Mouse (Mus musculus) CH12.LX (cell line): ENCODE measurements at regions not wholly inside any gene's neighbourhood (a gene's known extent, or its start where the extent isn't known, plus 50 kb on each side); places are given as distances from the start of the nearest gene placed in this dataset.

Source experiments
- DNase-seq: peaks from one replicate; pipeline ENCODE4 v3.0.0-alpha.2; 2013; ENCODE audit errors: extremely low read depth
- H3K27ac ChIP-seq: 2 replicates; pipeline ENCODE4 v1.5.1; 2012; ENCODE audit warnings: low read depth, mild to moderate bottlenecking, control low read depth, moderate library complexity; ENCODE audit not compliant: insufficient read depth
- H3K27me3 ChIP-seq: replicated peaks from 2 replicates; pipeline ENCODE3; 2012; ENCODE audit warnings: inconsistent platforms
- H3K36me3 ChIP-seq, 2 experiments: replicated peaks in 1 of 2; 2 replicates each; pipeline versions ENCODE3 to v1.6.1; 2012; ENCODE audit warnings: inconsistent platforms in 1 of 2, low read length in 1 of 2, mild to moderate bottlenecking in 1 of 2, mixed read lengths in 1 of 2, moderate library complexity in 1 of 2; ENCODE audit not compliant: control insufficient read depth in 1 of 2, insufficient read depth in 1 of 2
- H3K4me1 ChIP-seq, 2 experiments: 2 replicates each; pipeline ENCODE4 v1.6.1; 2012; ENCODE audit warnings: inconsistent platforms in 1 of 2, moderate library complexity in 1 of 2; ENCODE audit not compliant: insufficient read depth in 2 of 2, control insufficient read depth in 1 of 2
- H3K4me2 ChIP-seq: 2 replicates; pipeline ENCODE4 v1.6.1; 2012; ENCODE audit warnings: low read depth, mild to moderate bottlenecking, control low read depth; ENCODE audit not compliant: poor library complexity, insufficient read depth, severe bottlenecking
- H3K4me3 ChIP-seq, 3 experiments: fragments of 150-350 bp in 1 of 3; sonication (generic) in 1 of 3; replicated peaks in 1 of 3; 2 replicates each; pipeline versions ENCODE3 to v1.5.1; 2011 to 2012; ENCODE audit warnings: low read depth in 2 of 3, low read length in 2 of 3, mild to moderate bottlenecking in 2 of 3, moderate library complexity in 2 of 3, control low read depth in 1 of 3, improper control_type of control experiment in 1 of 3, inconsistent platforms in 1 of 3, mixed read lengths in 1 of 3; ENCODE audit not compliant: poor library complexity in 1 of 3
- H3K79me2 ChIP-seq: replicated peaks from 2 replicates; pipeline ENCODE4 v1.6.1; 2012; ENCODE audit warnings: mild to moderate bottlenecking, moderate library complexity; ENCODE audit not compliant: control insufficient read depth, poor library complexity, insufficient read depth, severe bottlenecking; ENCODE audit errors: extremely low read depth
- H3K9ac ChIP-seq: 2 replicates; pipeline ENCODE4 v1.6.1; 2012; ENCODE audit warnings: low read depth, mild to moderate bottlenecking, control low read depth, moderate library complexity; ENCODE audit not compliant: insufficient read depth
- H3K9me3 ChIP-seq: replicated peaks from 2 replicates; pipeline ENCODE3; 2012; ENCODE audit warnings: low read length, inconsistent platforms, mixed read lengths
- BHLHE40 ChIP-seq: IDR thresholded peaks from 2 replicates; pipeline ENCODE4 v1.6.1; 2011; ENCODE audit warnings: mild to moderate bottlenecking, low read depth, low read length, improper control_type of control experiment
- CHD1 ChIP-seq: IDR thresholded peaks from 2 replicates; pipeline ENCODE4 v1.6.1; 2012; ENCODE audit warnings: low read depth, low read length, improper control_type of control experiment, inconsistent platforms
- CHD2 ChIP-seq: IDR thresholded peaks from 2 replicates; pipeline ENCODE4 v1.6.1; 2011; ENCODE audit warnings: low read length, improper control_type of control experiment
- CTCF ChIP-seq, 2 experiments: IDR thresholded peaks in 1 of 2; conservative IDR thresholded peaks in 1 of 2; 2 replicates each; pipeline ENCODE4 v1.5.1; 2011 to 2012; ENCODE audit warnings: low read depth in 2 of 2, low read length in 2 of 2, improper control_type of control experiment in 1 of 2, inconsistent platforms in 1 of 2, mild to moderate bottlenecking in 1 of 2, moderate library complexity in 1 of 2
- ELF1 ChIP-seq: IDR thresholded peaks from 2 replicates; pipeline ENCODE4 v1.6.1; 2014; ENCODE audit warnings: low read depth, mild to moderate bottlenecking, inconsistent platforms, low read length, improper control_type of control experiment
- EP300 ChIP-seq: IDR thresholded peaks from 2 replicates; pipeline ENCODE4 v1.6.1; 2011; ENCODE audit warnings: low read length, improper control_type of control experiment
- GABPA ChIP-seq: IDR thresholded peaks from 2 replicates; pipeline ENCODE4 v1.6.1; 2012; ENCODE audit warnings: low read depth, low read length, improper control_type of control experiment, inconsistent platforms; ENCODE audit not compliant: insufficient replicate concordance
- IRF4 ChIP-seq: IDR thresholded peaks from 2 replicates; pipeline ENCODE4 v1.6.1; 2014; ENCODE audit warnings: low read depth, mild to moderate bottlenecking, inconsistent platforms, low read length, improper control_type of control experiment
- JUN ChIP-seq: IDR thresholded peaks from 2 replicates; pipeline ENCODE4 v1.6.1; 2011; ENCODE audit warnings: low read depth, mild to moderate bottlenecking, low read length, improper control_type of control experiment, moderate library complexity; ENCODE audit not compliant: insufficient read depth
- JUND ChIP-seq: conservative IDR thresholded peaks from 2 replicates; pipeline ENCODE4 v1.6.1; 2011; ENCODE audit warnings: low read depth, low read length, improper control_type of control experiment
- MAX ChIP-seq: IDR thresholded peaks from 2 replicates; pipeline ENCODE4 v1.6.1; 2011; ENCODE audit warnings: low read length, improper control_type of control experiment
- MXI1 ChIP-seq: IDR thresholded peaks from 2 replicates; pipeline ENCODE4 v1.6.1; 2011; ENCODE audit warnings: mild to moderate bottlenecking, low read depth, low read length, improper control_type of control experiment
- MYC ChIP-seq: IDR thresholded peaks from 2 replicates; pipeline ENCODE4 v1.6.1; 2011; ENCODE audit warnings: low read depth, mild to moderate bottlenecking, improper control_type of control experiment, low read length
- PAX5 ChIP-seq: IDR thresholded peaks from 2 replicates; pipeline ENCODE4 v1.6.1; 2012; ENCODE audit warnings: low read length, inconsistent platforms, mixed read lengths
- POLR2AphosphoS2 ChIP-seq: IDR thresholded peaks from 2 replicates; pipeline ENCODE4 v1.6.1; 2011; ENCODE audit warnings: low read depth, low read length, improper control_type of control experiment
- RAD21 ChIP-seq: IDR thresholded peaks from 2 replicates; pipeline ENCODE4 v1.6.1; 2011; ENCODE audit warnings: low read depth, mild to moderate bottlenecking, low read length, improper control_type of control experiment, moderate library complexity
- SMC3 ChIP-seq: IDR thresholded peaks from 2 replicates; pipeline ENCODE4 v1.6.1; 2011; ENCODE audit warnings: low read depth, low read length, improper control_type of control experiment
- TCF12 ChIP-seq: IDR thresholded peaks from 2 replicates; pipeline ENCODE4 v1.6.1; 2014; ENCODE audit warnings: low read depth, mild to moderate bottlenecking, inconsistent platforms, low read length, improper control_type of control experiment
- UBTF ChIP-seq: IDR thresholded peaks from 2 replicates; pipeline ENCODE4 v1.6.1; 2012; ENCODE audit warnings: low read depth, mild to moderate bottlenecking, inconsistent platforms, low read length, improper control_type of control experiment, moderate library complexity
- USF1 ChIP-seq: IDR thresholded peaks from 2 replicates; pipeline ENCODE4 v1.6.1; 2014; ENCODE audit warnings: low read depth, mild to moderate bottlenecking, inconsistent platforms, low read length, improper control_type of control experiment
- USF2 ChIP-seq: conservative IDR thresholded peaks from 2 replicates; pipeline ENCODE4 v1.6.1; 2011; ENCODE audit warnings: low read depth, low read length, improper control_type of control experiment
- ZC3H11A ChIP-seq: IDR thresholded peaks from 2 replicates; pipeline ENCODE4 v1.6.1; 2012; ENCODE audit warnings: low read depth, mild to moderate bottlenecking, inconsistent platforms, low read length, improper control_type of control experiment
- ZMIZ1 ChIP-seq: IDR thresholded peaks from 2 replicates; pipeline ENCODE4 v1.6.1; 2012; ENCODE audit warnings: low read depth, mild to moderate bottlenecking, inconsistent platforms, low read length, improper control_type of control experiment
- dilution Hi-C: fragments of 300-500 bp; cut with MboI; formaldehyde crosslinking; loops from 2 replicates; pipeline ENCODE4 v1.14.3; 2020; ENCODE audit warnings: low sequenced_read_pairs; ENCODE audit not compliant: extremely low pct_unique_long_range_greater_than_20kb, extremely low pct_ligation_motif_present
- in situ Hi-C: fragments of 300-500 bp; cut with MboI; formaldehyde crosslinking; loops from 3 replicates; pipeline ENCODE4 v1.14.3; 2019; ENCODE audit warnings: low sequenced_read_pairs, low pct_ligation_motif_present, low pct_unique_long_range_greater_than_20kb, mixed read lengths

GRCm38 (mm10) chr11:33028920-33029319 is 118.3 kb downstream of the Fgf18 start:
- Histone ChIP-seq H3K9ac (no peak overlapping the region), H3K79me2 (no peaks in the 10 kb centered on the region), H3K4me1 (no peaks in the 10 kb centered on the region), H3K27ac (no peak overlapping the region), H3K4me3 (no peak overlapping the region), H3K9me3 (peaks cover 3% of the 10 kb centered on the region), H3K27me3 (no peaks in the 10 kb centered on the region), H3K4me2 (no peak overlapping the region), H3K36me3 (no peaks in the 10 kb centered on the region)
- in situ Hi-C loops: loop anchor here (5.0 kb wide), 1 partner anchor 68 kb away; no protein-coding TSS in a partner anchor
- TF ChIP-seq EP300 (no peak), SMC3 (peak; percentile 91), MYC (no peak), CHD1 (no peak), MXI1 (no peak), PAX5 (no peak), IRF4 (no peak; the same call in 1 of the 2 replicates), CTCF (conservative IDR thresholded peaks at IDR 0.05 in 1 of 2, IDR thresholded peaks at IDR 0.05 in 1 of 2; ENCODE audit: low read depth in 2 of 2, low read length in 2 of 2) (peak; percentile 90 to 96), ZC3H11A (peak; percentile 28; the same call in 1 of the 2 replicates), USF1 (no peak), POLR2AphosphoS2 (no peak), ZMIZ1 (no peak), JUN (no peak), UBTF (no peak), ELF1 (no peak), USF2 (no peak), MAX (no peak), GABPA (no peak), JUND (no peak), RAD21 (peak; percentile 74), TCF12 (no peak), BHLHE40 (no peak)
- dilution Hi-C loops: no loop called here
- peak; percentile 69 for DNase-seq

GRCm38 (mm10) chr11:33027121-33027520 is 120.1 kb downstream of the Fgf18 start:
- in situ Hi-C loops: loop anchor here (5.0 kb wide), 1 partner anchor 70 kb away; no protein-coding TSS in a partner anchor
- Histone ChIP-seq H3K4me3 (no peak overlapping the region), H3K4me2 (no peak overlapping the region), H3K27ac (no peak overlapping the region), H3K4me1 (no peaks in the 10 kb centered on the region), H3K36me3 (no peaks in the 10 kb centered on the region), H3K9ac (no peak overlapping the region), H3K27me3 (no peaks in the 10 kb centered on the region), H3K79me2 (no peaks in the 10 kb centered on the region), H3K9me3 (peaks cover 7% of the 10 kb centered on the region)
- DNase-seq: no peak
- dilution Hi-C loops: no loop called here
- TF ChIP-seq TCF12: no peak
- TF ChIP-seq POLR2AphosphoS2: no peak
- TF ChIP-seq CHD2: no peak
